ENCODE assay signal across 13 mouse cellular contexts in the genomic region with DNA sequence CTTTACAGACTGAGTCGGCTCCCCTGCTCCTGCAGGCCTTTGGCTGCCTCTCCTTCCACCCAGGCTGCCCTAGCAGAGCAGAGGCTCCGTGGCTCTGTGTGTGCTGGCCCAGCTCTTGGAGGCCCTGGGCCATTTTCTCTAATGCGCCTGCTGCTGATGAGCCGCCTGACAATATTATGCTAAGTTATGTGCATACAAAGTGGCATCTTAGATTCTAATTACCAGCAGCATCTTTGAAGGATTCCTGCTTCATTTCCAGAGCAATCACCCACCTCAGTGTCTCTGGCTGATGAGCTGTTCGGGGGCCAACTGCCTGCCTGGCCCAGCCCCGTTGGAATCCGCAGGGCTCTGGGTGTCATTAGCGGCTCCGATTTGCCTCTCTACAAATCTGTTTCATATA. TPM values are rescaled to one million over a fixed set of nuclear protein-coding genes. Genes with fewer than 3 reads are reported as not detected.
A peak's percentile ranks its signal among the peaks of the same experiment; 100 is the strongest.
DNase-seq lines count a peak whose midpoint lies in the region; ATAC-seq and TF ChIP-seq lines count a peak whose summit lies in the region.
"Had no signal": no experiment of that assay in that cellular context is flagged by ENCODE, and none has a peak within 500 bp of the region (broad histone marks: within the 10 kb centered on the region; RNA-seq: fewer than 3 reads in every experiment).

No protein-coding gene starts in this region.

- H3K4me1 ChIP-seq in ES-Bruce4 (ENCODE audit: control insufficient read depth, insufficient read depth, low read length): no peaks in the 10 kb centered on the region
- H3K4me1 ChIP-seq in embryonic facial prominence, embryonic 14.5 days (ENCODE audit: control insufficient read depth, insufficient read depth, low read length): peaks cover 31% of the 10 kb centered on the region
- peaks cover 26% of the 10 kb centered on the region for H3K4me1 ChIP-seq in hindbrain, embryonic 12.5 days
- peaks cover 20% of the 10 kb centered on the region for H3K4me1 ChIP-seq in midbrain, embryonic 14.5 days (ENCODE audit: control insufficient read depth, insufficient read depth, low read length)
- H3K4me1 ChIP-seq in lung, adult 2 months (ENCODE audit: control insufficient read depth, insufficient read depth, low read length): no peaks in the 10 kb centered on the region

- TF ChIP-seq POLR2A in ES-Bruce4 (IDR thresholded peaks at IDR 0.05; ENCODE audit: insufficient read depth, low read length): no peak
- no peak for TF ChIP-seq POLR2A in lung, adult 2 months (IDR thresholded peaks at IDR 0.05; ENCODE audit: borderline replicate concordance, extremely low read depth, low read depth, low read length)

- intact Hi-C loops in gastrocnemius, postnatal 36 days (cut with DNase I): no loop called here

- TF ChIP-seq EP300 in ES-Bruce4 (IDR thresholded peaks at IDR 0.05; ENCODE audit: insufficient read depth, low read depth, low read length): no peak

- no peak overlapping the region for H3K27ac ChIP-seq in ES-Bruce4 (ENCODE audit: insufficient read depth, low read length)
- peak overlapping the region; percentile 48; the same call in 1 of the 2 replicates for H3K27ac ChIP-seq in embryonic facial prominence, embryonic 14.5 days (replicated peaks; ENCODE audit: low read depth, low read length)
- peak overlapping the region; percentile 80 for H3K27ac ChIP-seq in hindbrain, embryonic 12.5 days
- H3K27ac ChIP-seq in midbrain, embryonic 14.5 days (replicated peaks; ENCODE audit: low read depth, low read length): peak overlapping the region; percentile 87
- H3K27ac ChIP-seq: left cerebral cortex, adult 2 months had no signal

- no peaks in the 10 kb centered on the region for H3K9me3 ChIP-seq in ES-Bruce4 (replicated peaks; ENCODE audit: control insufficient read depth, insufficient read depth, low read length, poor library complexity, severe bottlenecking)
- H3K9me3 ChIP-seq in embryonic facial prominence, embryonic 14.5 days (ENCODE audit: control insufficient read depth, low read length): 0 out of 2 replicates have a peak, but pooled peaks cover 4% of the 10 kb centered on the region
- H3K9me3 ChIP-seq in hindbrain, embryonic 12.5 days (replicated peaks): 0 out of 2 replicates have a peak, but pooled peaks cover 4% of the 10 kb centered on the region
- no peaks in the 10 kb centered on the region for H3K9me3 ChIP-seq in midbrain, embryonic 14.5 days (ENCODE audit: control insufficient read depth, low read length)

- WGBS in embryonic facial prominence, embryonic 14.5 days: 47% methylated on average over 9 of the region's 9 CpGs
- 45% methylated on average over 9 of the region's 9 CpGs for WGBS in hindbrain, embryonic 12.5 days
- 26% methylated on average over 9 of the region's 9 CpGs for WGBS in midbrain, embryonic 14.5 days
- WGBS in lung, adult 2 months: 91% methylated on average over 9 of the region's 9 CpGs

- H3K4me3 ChIP-seq in ES-Bruce4 (ENCODE audit: low read depth, low read length): peak overlapping the region; percentile 29; the same call in 1 of the 2 replicates
- no peak overlapping the region for H3K4me3 ChIP-seq in embryonic facial prominence, embryonic 14.5 days (ENCODE audit: low read depth, low read length)
- no peak overlapping the region for H3K4me3 ChIP-seq in hindbrain, embryonic 12.5 days
- H3K4me3 ChIP-seq in midbrain, embryonic 14.5 days (replicated peaks; ENCODE audit: low read depth, low read length): no peak overlapping the region
- H3K4me3 ChIP-seq in lung, adult 2 months (replicated peaks; ENCODE audit: extremely low read depth, low read depth, low read length): no peak overlapping the region
- H3K4me3 ChIP-seq: heart, embryonic 12.5 days; left cerebral cortex, adult 2 months had no signal

- H3K27me3 ChIP-seq in ES-Bruce4 (ENCODE audit: control insufficient read depth, insufficient read depth, low read length, poor library complexity, severe bottlenecking): no peaks in the 10 kb centered on the region
- H3K27me3 ChIP-seq in embryonic facial prominence, embryonic 14.5 days (replicated peaks; ENCODE audit: control insufficient read depth, insufficient read depth, low read length): no peaks in the 10 kb centered on the region
- H3K27me3 ChIP-seq in hindbrain, embryonic 12.5 days: no peaks in the 10 kb centered on the region
- no peaks in the 10 kb centered on the region for H3K27me3 ChIP-seq in midbrain, embryonic 14.5 days (ENCODE audit: control insufficient read depth, insufficient read depth, low read length)

- no peaks in the 10 kb centered on the region for H3K36me3 ChIP-seq in ES-Bruce4 (ENCODE audit: control insufficient read depth, insufficient read depth, low read length, poor library complexity, severe bottlenecking)
- no peaks in the 10 kb centered on the region for H3K36me3 ChIP-seq in embryonic facial prominence, embryonic 14.5 days (ENCODE audit: control insufficient read depth, insufficient read depth, low read length)
- H3K36me3 ChIP-seq in hindbrain, embryonic 12.5 days: no peaks in the 10 kb centered on the region
- no peaks in the 10 kb centered on the region for H3K36me3 ChIP-seq in midbrain, embryonic 14.5 days (ENCODE audit: control insufficient read depth, insufficient read depth, low read length)
- H3K36me3 ChIP-seq: heart, embryonic 12.5 days had no signal

- TF ChIP-seq CTCF in ES-Bruce4 (IDR thresholded peaks at IDR 0.05; ENCODE audit: low read depth, low read length): no peak
- TF ChIP-seq CTCF in lung, adult 2 months (IDR thresholded peaks at IDR 0.05; ENCODE audit: insufficient read depth, low read length): no peak

- H3K9ac ChIP-seq in ES-Bruce4 (ENCODE audit: low read depth, poor library complexity, severe bottlenecking): no peak overlapping the region
- no peak overlapping the region for H3K9ac ChIP-seq in embryonic facial prominence, embryonic 14.5 days (ENCODE audit: low read depth, low read length)
- H3K9ac ChIP-seq in hindbrain, embryonic 12.5 days: no peak overlapping the region
- H3K9ac ChIP-seq in midbrain, embryonic 14.5 days (replicated peaks; ENCODE audit: low read length): no peak overlapping the region; the same call in 1 of the 2 replicates
- H3K9ac ChIP-seq: heart, embryonic 12.5 days had no signal

- ATAC-seq in embryonic facial prominence, embryonic 14.5 days (ENCODE audit: low read depth): no peak
- peak; percentile 81 for ATAC-seq in hindbrain, embryonic 12.5 days (ENCODE audit: low FRiP score)
- peak; percentile 71 for ATAC-seq in midbrain, embryonic 14.5 days (ENCODE audit: low FRiP score, low TSS enrichment)

- peak; percentile 47 for DNase-seq in embryonic facial prominence, embryonic 14.5 days (ENCODE audit: low spot score)
- peak; percentile 80 for DNase-seq in midbrain, embryonic 14.5 days
- no peak for DNase-seq in gastrocnemius, postnatal 36 days
- DNase-seq in lung, adult 2 months: no peak
- DNase-seq in spleen, adult 18-20 months: no peak
- DNase-seq in right cerebral cortex, postnatal 36 days (ENCODE audit: low spot score in 2 of 2): no peak
- DNase-seq: B cell, adult 2 months; kidney, postnatal 25 days; lung, postnatal 10 days had no signal

- H3K4me2 ChIP-seq in embryonic facial prominence, embryonic 14.5 days (ENCODE audit: low read depth, low read length): no peak overlapping the region
- no peak overlapping the region for H3K4me2 ChIP-seq in hindbrain, embryonic 12.5 days (replicated peaks)
- no peak overlapping the region for H3K4me2 ChIP-seq in midbrain, embryonic 14.5 days (ENCODE audit: low read length)
- H3K4me2 ChIP-seq: heart, embryonic 12.5 days had no signal

RNA-seq across cellular contexts. Expression of a gene that starts 24.9 kb away (rescaled TPM):
- 7.8 and 8.7 TPM in 2 replicates for polyA plus RNA-seq in ES-Bruce4 (2011; ENCODE audit: insufficient read depth, insufficient read length, low read depth, missing spikeins)
- 5.7 and 5.8 TPM in 2 replicates for polyA plus RNA-seq in embryonic facial prominence, embryonic 14.5 days (2014; fragmentation: Nextera tagmentation; extraction: Ambion mirVana)
- polyA plus RNA-seq in hindbrain, embryonic 12.5 days (2016; fragmentation: Nextera tagmentation; extraction: Ambion mirVana): 2.2 and 2.4 TPM in 2 replicates
- polyA plus RNA-seq in midbrain, embryonic 14.5 days (2014; fragmentation: Nextera tagmentation; extraction: Ambion mirVana): 2.5 and 2.6 TPM in 2 replicates
- total RNA-seq in gastrocnemius, postnatal 36 days (2021): 10 to 100 TPM in 1 of 2 experiments, 1 to 10 TPM in 1; 5.3 to 10.4 TPM
- 2.5 and 3.2 TPM in 2 replicates for polyA plus RNA-seq in lung, adult 2 months (2012; rRNA removed)

Comparison
In these comparisons a context has a peak if more than half of its experiments do, and no peak if none do; other contexts are left out.
1. DNase-seq: peak in embryonic facial prominence, embryonic 14.5 days (single experiment) and midbrain, embryonic 14.5 days (single experiment); none in gastrocnemius, postnatal 36 days (0 of 2), lung, adult 2 months (single experiment), spleen, adult 18-20 months (0 of 2) and right cerebral cortex, postnatal 36 days (0 of 2).